In the genomic region with DNA sequence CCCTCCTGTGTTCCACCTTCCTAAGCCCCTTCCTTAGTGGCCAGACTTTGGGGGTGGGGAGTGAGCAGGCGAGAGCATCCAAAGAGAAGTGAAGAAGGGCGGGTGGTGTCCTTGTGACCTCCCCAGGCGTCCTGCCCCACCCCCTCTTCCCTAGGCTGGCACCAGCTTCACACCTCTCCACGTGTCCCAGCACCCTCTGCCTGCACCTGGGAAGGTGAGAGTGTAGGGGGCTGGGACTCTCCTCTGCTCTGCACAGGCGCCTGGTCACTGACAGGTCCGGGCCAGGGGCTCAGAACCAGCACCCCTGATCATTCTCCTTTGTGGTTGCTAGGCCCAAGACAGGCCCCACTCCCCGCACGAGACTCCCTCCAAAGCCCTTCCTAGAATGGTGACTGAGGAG, we compare ENCODE assay signal across 10 mouse cellular contexts. TPM values are rescaled to one million over a fixed set of nuclear protein-coding genes. Genes with fewer than 3 reads are reported as not detected.
DNase-seq lines count a peak whose midpoint lies in the region; ATAC-seq and TF ChIP-seq lines count a peak whose summit lies in the region.
"Had no signal": no experiment of that assay in that cellular context is flagged by ENCODE, and none has a peak within 500 bp of the region (broad histone marks: within the 10 kb centered on the region; RNA-seq: fewer than 3 reads in every experiment).

No protein-coding gene starts in this region.

- no peaks in the 10 kb centered on the region for H3K9me3 ChIP-seq in stomach, embryonic 14.5 days (ENCODE audit: control insufficient read depth, low read depth, low read length)
- H3K9me3 ChIP-seq in stomach, postnatal 0 days (ENCODE audit: control insufficient read depth, low read length) = no peaks in the 10 kb centered on the region
- no peaks in the 10 kb centered on the region for H3K9me3 ChIP-seq in limb, embryonic 12.5 days
- H3K9me3 ChIP-seq: megakaryocyte, embryonic 14.5 days had no signal

- 13% methylated on average over 8 of the region's 8 CpGs for WGBS in stomach, embryonic 14.5 days
- WGBS in stomach, postnatal 0 days = 13% methylated on average over 8 of the region's 8 CpGs
- WGBS in limb, embryonic 12.5 days = 13% methylated on average over 7 of the region's 8 CpGs

- no peaks in the 10 kb centered on the region for H3K36me3 ChIP-seq in stomach, embryonic 14.5 days (ENCODE audit: control insufficient read depth, insufficient read depth, low read length)
- no peaks in the 10 kb centered on the region for H3K36me3 ChIP-seq in stomach, postnatal 0 days (ENCODE audit: control insufficient read depth, insufficient read depth, low read length)
- no peaks in the 10 kb centered on the region for H3K36me3 ChIP-seq in limb, embryonic 12.5 days

- peaks cover 7% of the 10 kb centered on the region; the same call in 1 of the 2 replicates for H3K4me1 ChIP-seq in stomach, embryonic 14.5 days (ENCODE audit: control insufficient read depth, insufficient read depth, low read length)
- H3K4me1 ChIP-seq in stomach, postnatal 0 days (replicated peaks; ENCODE audit: control insufficient read depth, insufficient read depth) = no peaks in the 10 kb centered on the region
- H3K4me1 ChIP-seq in limb, embryonic 12.5 days (replicated peaks) = peaks cover 24% of the 10 kb centered on the region

- peak overlapping the region; percentile 75; the same call in 1 of the 2 replicates for H3K4me2 ChIP-seq in stomach, embryonic 14.5 days (replicated peaks; ENCODE audit: low read depth, low read length)
- no peak overlapping the region for H3K4me2 ChIP-seq in stomach, postnatal 0 days (replicated peaks; ENCODE audit: low read depth)
- peak overlapping the region; percentile 82 for H3K4me2 ChIP-seq in limb, embryonic 12.5 days

- no peak overlapping the region for H3K4me3 ChIP-seq in stomach, embryonic 14.5 days (ENCODE audit: low read depth, low read length)
- no peak overlapping the region for H3K4me3 ChIP-seq in stomach, postnatal 0 days (ENCODE audit: low read depth, low read length)
- peak overlapping the region; percentile 65 for H3K4me3 ChIP-seq in limb, embryonic 12.5 days (replicated peaks)
- H3K4me3 ChIP-seq: megakaryocyte, embryonic 14.5 days had no signal

- TF ChIP-seq EP300 in stomach, postnatal 0 days (optimal IDR thresholded peaks at IDR 0.05) = no peak

- no peak overlapping the region for H3K9ac ChIP-seq in stomach, embryonic 14.5 days (replicated peaks; ENCODE audit: low read depth, low read length)
- H3K9ac ChIP-seq in stomach, postnatal 0 days (ENCODE audit: low read length) = no peak overlapping the region
- H3K9ac ChIP-seq in limb, embryonic 12.5 days (replicated peaks) = peak overlapping the region; percentile 59; the same call in 1 of the 2 replicates

- no peak for ATAC-seq in cerebellum, adult (ENCODE audit: insufficient number of reproducible peaks, low FRiP score, low TSS enrichment)
- ATAC-seq in stomach, embryonic 14.5 days (ENCODE audit: insufficient number of reproducible peaks, insufficient read depth, low FRiP score, low read depth) = no peak
- no peak for ATAC-seq in stomach, postnatal 0 days (ENCODE audit: low FRiP score, low TSS enrichment)
- no peak for ATAC-seq in limb, embryonic 12.5 days (ENCODE audit: insufficient number of reproducible peaks, insufficient read depth, low FRiP score, low TSS enrichment, low read depth)
- ATAC-seq in activated CD4-positive, CD25-positive, alpha-beta regulatory T cell, adult 4 months = no peak

- peak; percentile 69 for DNase-seq in cerebellum, adult 11-12 months
- no peak for DNase-seq in stomach, postnatal 0 days (ENCODE audit: low spot score)
- DNase-seq in layer of hippocampus, postnatal 25 days (ENCODE audit: extremely low spot score in 1 of 2, low spot score in 1 of 2) = no peak
- DNase-seq in spleen, adult 12 weeks (ENCODE audit: low spot score) = no peak

- H3K27me3 ChIP-seq in stomach, embryonic 14.5 days (ENCODE audit: control insufficient read depth, insufficient read depth, low read length) = peaks cover 20% of the 10 kb centered on the region
- H3K27me3 ChIP-seq in stomach, postnatal 0 days (ENCODE audit: control insufficient read depth, insufficient read depth, low read length) = peaks cover 8% of the 10 kb centered on the region; the same call in 1 of the 2 replicates
- H3K27me3 ChIP-seq in limb, embryonic 12.5 days = peaks cover 74% of the 10 kb centered on the region

- no peak overlapping the region for H3K27ac ChIP-seq in stomach, embryonic 14.5 days (ENCODE audit: low read length)
- no peak overlapping the region for H3K27ac ChIP-seq in stomach, postnatal 0 days (replicated peaks)
- no peak overlapping the region for H3K27ac ChIP-seq in limb, embryonic 12.5 days

- no peak for TF ChIP-seq CTCF in stomach, postnatal 0 days (IDR thresholded peaks at IDR 0.05; ENCODE audit: low read depth)

RNA-seq across cellular contexts. Expression of a gene that starts 1.2 kb away (rescaled TPM):
- 1.2 and 2.1 TPM in 2 replicates for polyA plus RNA-seq in stomach, embryonic 14.5 days (2014; fragmentation: Nextera tagmentation; extraction: Ambion mirVana)
- 0.36 and 0.52 TPM in 2 replicates for polyA plus RNA-seq in stomach, postnatal 0 days (2015; fragmentation: Nextera tagmentation; extraction: Ambion mirVana)
- 0.86 and 0.98 TPM in 2 replicates for polyA plus RNA-seq in limb, embryonic 12.5 days (2016; fragmentation: Nextera tagmentation; extraction: Ambion mirVana)
- not detected for polyA plus RNA-seq in activated CD4-positive, CD25-positive, alpha-beta regulatory T cell, adult 4 months (2017; shearing (Covaris generic))
- total RNA-seq in layer of hippocampus, postnatal 25 days (2021) = 100 to 1,000 TPM; 322 to 333 TPM
- total RNA-seq: hematopoietic stem cell, adult 5-6 weeks had no signal

RNA-seq across cellular contexts. Expression of a gene that starts 37.5 kb away (rescaled TPM):
- polyA plus RNA-seq in stomach, embryonic 14.5 days (2014; fragmentation: Nextera tagmentation; extraction: Ambion mirVana) = 0.52 and 1.1 TPM in 2 replicates
- polyA plus RNA-seq in stomach, postnatal 0 days (2015; fragmentation: Nextera tagmentation; extraction: Ambion mirVana) = 0.12 and 0.21 TPM in 2 replicates
- polyA plus RNA-seq in limb, embryonic 12.5 days (2016; fragmentation: Nextera tagmentation; extraction: Ambion mirVana) = 0.56 TPM in 1 of 2 replicates, not detected in the other
- polyA plus RNA-seq in activated CD4-positive, CD25-positive, alpha-beta regulatory T cell, adult 4 months (2017; shearing (Covaris generic)) = not detected
- total RNA-seq in layer of hippocampus, postnatal 25 days (2021) = 10 to 100 TPM; 10.9 to 13.2 TPM
- total RNA-seq: hematopoietic stem cell, adult 5-6 weeks had no signal

RNA-seq across cellular contexts. Expression of a gene that starts 40.1 kb away (rescaled TPM):
- 76.7 and 82.1 TPM in 2 replicates for polyA plus RNA-seq in stomach, embryonic 14.5 days (2014; fragmentation: Nextera tagmentation; extraction: Ambion mirVana)
- 32.8 and 33.7 TPM in 2 replicates for polyA plus RNA-seq in stomach, postnatal 0 days (2015; fragmentation: Nextera tagmentation; extraction: Ambion mirVana)
- polyA plus RNA-seq in limb, embryonic 12.5 days (2016; fragmentation: Nextera tagmentation; extraction: Ambion mirVana) = 72.9 and 76.5 TPM in 2 replicates
- 10 to 100 TPM; 39.9 to 67.9 TPM for polyA plus RNA-seq in activated CD4-positive, CD25-positive, alpha-beta regulatory T cell, adult 4 months (2017; shearing (Covaris generic))
- 100 to 1,000 TPM; 102 to 107 TPM for total RNA-seq in layer of hippocampus, postnatal 25 days (2021)

RNA-seq across cellular contexts. Expression of a gene that starts 42.0 kb away (rescaled TPM):
- 1.2 and 1.3 TPM in 2 replicates for polyA plus RNA-seq in stomach, embryonic 14.5 days (2014; fragmentation: Nextera tagmentation; extraction: Ambion mirVana)
- polyA plus RNA-seq in stomach, postnatal 0 days (2015; fragmentation: Nextera tagmentation; extraction: Ambion mirVana) = 0.68 and 0.75 TPM in 2 replicates
- polyA plus RNA-seq in limb, embryonic 12.5 days (2016; fragmentation: Nextera tagmentation; extraction: Ambion mirVana) = 0.56 and 0.64 TPM in 2 replicates
- under 1 TPM; 0.59 to 0.66 TPM for polyA plus RNA-seq in activated CD4-positive, CD25-positive, alpha-beta regulatory T cell, adult 4 months (2017; shearing (Covaris generic))
- total RNA-seq in layer of hippocampus, postnatal 25 days (2021) = 1 to 10 TPM; 3.8 to 4.1 TPM

RNA-seq across cellular contexts. Expression of a gene that starts 43.8 kb away (rescaled TPM):
- polyA plus RNA-seq in stomach, embryonic 14.5 days (2014; fragmentation: Nextera tagmentation; extraction: Ambion mirVana) = 1.6 and 2.0 TPM in 2 replicates
- polyA plus RNA-seq in stomach, postnatal 0 days (2015; fragmentation: Nextera tagmentation; extraction: Ambion mirVana) = 1.2 and 1.4 TPM in 2 replicates
- 3.0 and 3.3 TPM in 2 replicates for polyA plus RNA-seq in limb, embryonic 12.5 days (2016; fragmentation: Nextera tagmentation; extraction: Ambion mirVana)
- polyA plus RNA-seq in activated CD4-positive, CD25-positive, alpha-beta regulatory T cell, adult 4 months (2017; shearing (Covaris generic)) = not detected
- 10 to 100 TPM; 91.3 to 92.1 TPM for total RNA-seq in layer of hippocampus, postnatal 25 days (2021)
